22 mouse cellular contexts compared by ENCODE assay signal in the genomic region with DNA sequence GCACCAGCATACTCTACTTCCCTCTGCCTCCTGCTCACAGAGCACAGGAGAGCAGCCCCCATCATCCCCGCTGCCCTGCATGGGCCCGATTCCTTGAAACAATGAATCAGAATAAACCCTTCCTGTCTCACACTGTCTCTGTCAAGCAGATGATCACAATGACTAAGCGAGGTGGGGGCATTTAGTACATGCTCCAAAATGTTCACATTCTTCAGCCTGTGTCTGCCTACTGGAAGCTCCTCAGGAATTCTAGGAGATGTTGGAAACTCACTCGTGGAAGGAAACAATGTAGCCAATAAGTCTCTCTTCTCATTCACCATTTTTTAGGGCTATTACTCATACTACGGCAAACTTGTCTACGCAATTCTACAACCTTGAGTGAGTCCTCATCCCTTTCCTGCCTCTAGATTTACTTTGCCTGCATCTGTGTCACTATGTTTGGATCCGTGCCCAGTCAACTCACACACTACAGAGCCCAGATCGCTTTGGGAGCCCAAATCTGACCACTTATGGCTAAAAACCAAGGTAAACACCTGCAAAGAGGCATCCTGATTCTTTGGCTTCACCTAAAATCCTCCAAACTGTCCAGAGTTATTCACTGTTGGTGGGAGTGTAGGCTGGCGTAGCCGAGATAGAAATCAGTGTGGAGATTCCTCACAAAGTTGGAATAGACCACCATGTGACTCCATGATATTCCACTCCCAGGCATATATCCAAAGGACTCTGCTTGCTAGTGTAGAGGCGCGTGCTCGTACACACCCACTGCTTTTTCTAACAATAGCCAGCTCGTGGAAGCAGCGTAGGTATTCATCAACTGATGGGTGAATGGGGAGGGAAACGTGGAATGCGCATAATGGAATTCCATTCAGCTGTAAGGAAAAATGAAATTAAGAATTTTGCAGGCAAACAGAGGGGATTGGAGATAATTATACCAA.
A peak's percentile ranks its signal among the peaks of the same experiment; 100 is the strongest.
DNase-seq lines count a peak whose midpoint lies in the region; ATAC-seq and TF ChIP-seq lines count a peak whose summit lies in the region.
"Had no signal": no experiment of that assay in that cellular context is flagged by ENCODE, and none has a peak within 500 bp of the region (broad histone marks: within the 10 kb centered on the region; RNA-seq: fewer than 3 reads in every experiment).

No protein-coding gene starts in this region.

- H3K4me3 ChIP-seq in forebrain, postnatal 0 days (ENCODE audit: low read depth, low read length), result no peak overlapping the region
- H3K4me3 ChIP-seq in forebrain, embryonic 12.5 days (replicated peaks), result no peak overlapping the region
- H3K4me3 ChIP-seq in liver, embryonic 12.5 days, result no peak overlapping the region
- no peak overlapping the region for H3K4me3 ChIP-seq in intestine, embryonic 15.5 days (replicated peaks)
- H3K4me3 ChIP-seq: erythroblast, embryonic 14.5 days; heart, embryonic 10.5 days; hindbrain, embryonic 15.5 days; neural tube, embryonic 12.5 days; stomach, embryonic 15.5 days had no signal

- TF ChIP-seq CTCF in forebrain, postnatal 0 days (IDR thresholded peaks at IDR 0.05; ENCODE audit: low read depth), result no peak

- H3K4me2 ChIP-seq in forebrain, postnatal 0 days (ENCODE audit: low read depth), result no peak overlapping the region
- no peak overlapping the region for H3K4me2 ChIP-seq in forebrain, embryonic 12.5 days
- H3K4me2 ChIP-seq in liver, embryonic 12.5 days, result no peak overlapping the region
- no peak overlapping the region for H3K4me2 ChIP-seq in intestine, embryonic 15.5 days (replicated peaks)
- H3K4me2 ChIP-seq: hindbrain, embryonic 15.5 days; neural tube, embryonic 12.5 days; stomach, embryonic 15.5 days had no signal

- ATAC-seq in forebrain, postnatal 0 days, result peak; percentile 27; the same call in 1 of the 2 replicates
- no peak for ATAC-seq in forebrain, embryonic 12.5 days (ENCODE audit: low FRiP score)
- ATAC-seq in liver, embryonic 12.5 days, result no peak
- ATAC-seq in intestine, embryonic 15.5 days, result no peak
- ATAC-seq: intestine, postnatal 0 days had no signal

- H3K9me3 ChIP-seq in forebrain, postnatal 0 days (ENCODE audit: low read length), result no peaks in the 10 kb centered on the region
- peaks cover 5% of the 10 kb centered on the region; the same call in 1 of the 2 replicates for H3K9me3 ChIP-seq in forebrain, embryonic 12.5 days
- H3K9me3 ChIP-seq in liver, embryonic 12.5 days (replicated peaks), result peaks cover 57% of the 10 kb centered on the region
- no peaks in the 10 kb centered on the region for H3K9me3 ChIP-seq in intestine, embryonic 15.5 days
- H3K9me3 ChIP-seq: hindbrain, embryonic 15.5 days; stomach, embryonic 15.5 days had no signal

- no peaks in the 10 kb centered on the region for H3K36me3 ChIP-seq in forebrain, postnatal 0 days (ENCODE audit: insufficient read depth)
- no peaks in the 10 kb centered on the region for H3K36me3 ChIP-seq in forebrain, embryonic 12.5 days (replicated peaks)
- no peaks in the 10 kb centered on the region for H3K36me3 ChIP-seq in liver, embryonic 12.5 days
- no peaks in the 10 kb centered on the region for H3K36me3 ChIP-seq in intestine, embryonic 15.5 days
- H3K36me3 ChIP-seq: heart, embryonic 10.5 days; hindbrain, embryonic 15.5 days; neural tube, embryonic 12.5 days; stomach, embryonic 15.5 days had no signal

- WGBS in forebrain, postnatal 0 days, result 70% methylated on average over 17 of the region's 17 CpGs
- WGBS in forebrain, embryonic 12.5 days, result 87% methylated on average over 17 of the region's 17 CpGs
- 72% methylated on average over 17 of the region's 17 CpGs for WGBS in liver, embryonic 12.5 days (ENCODE audit: insufficient replicate concordance)
- WGBS in intestine, embryonic 15.5 days, result 85% methylated on average over 17 of the region's 17 CpGs

- no peak overlapping the region for H3K9ac ChIP-seq in forebrain, postnatal 0 days
- H3K9ac ChIP-seq in forebrain, embryonic 12.5 days, result no peak overlapping the region
- no peak overlapping the region for H3K9ac ChIP-seq in liver, embryonic 12.5 days
- H3K9ac ChIP-seq in intestine, embryonic 15.5 days, result no peak overlapping the region
- H3K9ac ChIP-seq: hindbrain, embryonic 15.5 days; neural tube, embryonic 12.5 days; stomach, embryonic 15.5 days had no signal

- intact Hi-C loops in left cerebral cortex, postnatal 4 days (cut with DNase I), result no loop called here

- no peaks in the 10 kb centered on the region for H3K4me1 ChIP-seq in forebrain, postnatal 0 days (ENCODE audit: insufficient read depth)
- no peaks in the 10 kb centered on the region for H3K4me1 ChIP-seq in forebrain, embryonic 12.5 days
- H3K4me1 ChIP-seq in liver, embryonic 12.5 days, result no peaks in the 10 kb centered on the region
- no peaks in the 10 kb centered on the region for H3K4me1 ChIP-seq in intestine, embryonic 15.5 days (replicated peaks)
- H3K4me1 ChIP-seq: heart, embryonic 10.5 days; hindbrain, embryonic 15.5 days; neural tube, embryonic 12.5 days; stomach, embryonic 15.5 days had no signal

- DNase-seq in forebrain, postnatal 0 days, result no peak
- peak; percentile 6 for DNase-seq in left cerebral cortex, adult 11 months (ENCODE audit: low spot score)
- no peak for DNase-seq in left cerebral cortex, postnatal 4 days
- DNase-seq in left cerebral cortex, adult 18-20 months (ENCODE audit: low spot score in 2 of 2), result peak; percentile 15 to 18
- peak; percentile 8 to 49 for DNase-seq in right cerebral cortex, postnatal 36 days (ENCODE audit: low spot score in 2 of 2)
- DNase-seq: B cell, adult 2 months; cerebellum, adult 8-10 months; heart, postnatal 10 days; kidney, postnatal 10 days; liver; lung, adult 18-20 months; spleen, adult 18-20 months; thymus, postnatal 14 days had no signal

- no peaks in the 10 kb centered on the region for H3K27me3 ChIP-seq in forebrain, postnatal 0 days (ENCODE audit: insufficient read depth, low read length)
- no peaks in the 10 kb centered on the region for H3K27me3 ChIP-seq in forebrain, embryonic 12.5 days
- H3K27me3 ChIP-seq in liver, embryonic 12.5 days (replicated peaks), result no peaks in the 10 kb centered on the region
- no peaks in the 10 kb centered on the region for H3K27me3 ChIP-seq in intestine, embryonic 15.5 days (replicated peaks)
- H3K27me3 ChIP-seq: hindbrain, embryonic 15.5 days; neural tube, embryonic 12.5 days; stomach, embryonic 15.5 days had no signal

- no peak overlapping the region for H3K27ac ChIP-seq in forebrain, postnatal 0 days (ENCODE audit: low read depth, low read length)
- H3K27ac ChIP-seq in forebrain, embryonic 12.5 days, result no peak overlapping the region
- H3K27ac ChIP-seq in liver, embryonic 12.5 days, result no peak overlapping the region
- H3K27ac ChIP-seq in intestine, embryonic 15.5 days, result no peak overlapping the region
- H3K27ac ChIP-seq: heart, embryonic 10.5 days; hindbrain, embryonic 15.5 days; neural tube, embryonic 12.5 days; stomach, embryonic 15.5 days had no signal

Comparison
In these comparisons a context has a peak if more than half of its experiments do, and no peak if none do; other contexts are left out.
1. DNase-seq: peak in left cerebral cortex, adult 11 months (single experiment), left cerebral cortex, adult 18-20 months (2 of 2) and right cerebral cortex, postnatal 36 days (2 of 2); none in forebrain, postnatal 0 days (single experiment) and left cerebral cortex, postnatal 4 days (single experiment).